Mouse (Mus musculus) midbrain, embryonic 11.5 days (tissue): ENCODE results near the gene Mrpl43. TPM values are rescaled to one million over a fixed set of nuclear protein-coding genes. Genes with fewer than 3 reads are reported as not detected.

Experiments used
- ATAC-seq: fragments of 200-750 bp; cut with Nextera tagmentation; 2 replicates; pipeline ENCODE4 v1.8.0; 2017; ENCODE audit warnings: moderate TSS enrichment, moderate library complexity; ENCODE audit not compliant: low FRiP score
- DNase-seq: peaks from one replicate; pipeline ENCODE4 v3.0.0; 2015; ENCODE audit warnings: low spot score; ENCODE audit errors: missing footprints
- H3K27ac ChIP-seq: fragments of 300-500 bp; sonication (generic); 2 replicates; pipeline ENCODE4 v1.5.1; 2014; ENCODE audit warnings: low read depth, low read length
- H3K27me3 ChIP-seq: fragments of 300-500 bp; sonication (generic); 2 replicates; pipeline ENCODE4 v1.6.1; 2014; ENCODE audit warnings: mild to moderate bottlenecking, low read length, moderate library complexity, mixed read lengths; ENCODE audit not compliant: control insufficient read depth, insufficient read depth
- H3K36me3 ChIP-seq: fragments of 300-500 bp; sonication (generic); 2 replicates; pipeline ENCODE4 v1.6.1; 2014; ENCODE audit warnings: mild to moderate bottlenecking, low read length, moderate library complexity, mixed read lengths; ENCODE audit not compliant: control insufficient read depth, insufficient read depth
- H3K4me1 ChIP-seq: fragments of 300-500 bp; sonication (generic); 2 replicates; pipeline ENCODE4 v1.6.1; 2014; ENCODE audit warnings: low read length; ENCODE audit not compliant: control insufficient read depth, insufficient read depth
- H3K4me2 ChIP-seq: fragments of 300-500 bp; sonication (generic); 2 replicates; pipeline ENCODE4 v1.6.1; 2014; ENCODE audit warnings: mild to moderate bottlenecking, moderate library complexity
- H3K4me3 ChIP-seq: fragments of 300-500 bp; sonication (generic); 2 replicates; pipeline ENCODE4 v1.5.1; 2014; ENCODE audit warnings: low read depth, low read length
- H3K9ac ChIP-seq: fragments of 300-500 bp; sonication (generic); 2 replicates; pipeline ENCODE4 v1.6.1; 2014; ENCODE audit warnings: low read length
- H3K9me3 ChIP-seq: fragments of 300-500 bp; sonication (generic); 2 replicates; pipeline ENCODE4 v1.6.1; 2016; ENCODE audit warnings: low read length; ENCODE audit not compliant: control insufficient read depth
- WGBS: fragments of 180-500 bp; shearing (Covaris S2); extraction: QIAGEN DNeasy Blood & Tissue Kit; methylation state at CpG from one replicate; pipeline ENCODE4 v1.1.7; 2014; 5-methylcytosine and 5-hydroxymethylcytosine counted together
- polyA plus RNA-seq: library from polyadenylated mRNA; unstranded; fragments of >200 nt; fragmentation: Nextera tagmentation; extraction: Ambion mirVana; gene quantifications from 2 replicates; pipeline ENCODE4 v1.2.1, GENCODE M21; 2014

The Mrpl43 gene
- polyA plus RNA-seq, 1 experiment from 2014 or later: 67.3 TPM

DNA sequence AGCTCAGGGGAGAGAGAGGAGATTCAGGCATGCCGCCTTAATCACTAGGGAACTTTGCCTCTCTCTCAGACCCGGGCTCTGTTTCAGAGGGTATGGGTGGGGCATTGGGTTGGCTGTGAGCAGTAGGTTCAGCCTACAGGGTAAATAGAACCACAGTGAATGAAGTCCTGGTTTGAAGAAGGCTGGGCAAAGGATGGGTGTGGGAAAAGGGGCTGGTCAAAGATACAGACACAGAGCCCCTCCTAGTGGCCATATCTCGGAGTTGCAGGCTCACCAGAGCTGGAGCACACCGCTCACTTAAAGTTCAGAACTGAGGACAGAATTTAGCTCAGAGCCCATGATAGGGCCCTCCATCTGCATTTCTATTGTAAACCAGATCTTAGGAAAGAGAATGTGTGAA lies 25.5 kb upstream of the Mrpl43 start:
- WGBS: 11% methylated on average over 4 of the region's 4 CpGs
- Histone ChIP-seq H3K9ac (no peak overlapping the region), H3K4me3 (no peak overlapping the region), H3K27me3 (no peaks in the 10 kb centered on the region), H3K36me3 (peaks cover 3% of the 10 kb centered on the region; the same call in 1 of the 2 replicates), H3K4me1 (0 out of 2 replicates have a peak, but pooled peaks cover 2% of the 10 kb centered on the region), H3K27ac (no peak overlapping the region), H3K4me2 (no peak overlapping the region), H3K9me3 (no peaks in the 10 kb centered on the region)
- DNase-seq: peak; percentile 97
- peak; percentile 54 for ATAC-seq

DNA sequence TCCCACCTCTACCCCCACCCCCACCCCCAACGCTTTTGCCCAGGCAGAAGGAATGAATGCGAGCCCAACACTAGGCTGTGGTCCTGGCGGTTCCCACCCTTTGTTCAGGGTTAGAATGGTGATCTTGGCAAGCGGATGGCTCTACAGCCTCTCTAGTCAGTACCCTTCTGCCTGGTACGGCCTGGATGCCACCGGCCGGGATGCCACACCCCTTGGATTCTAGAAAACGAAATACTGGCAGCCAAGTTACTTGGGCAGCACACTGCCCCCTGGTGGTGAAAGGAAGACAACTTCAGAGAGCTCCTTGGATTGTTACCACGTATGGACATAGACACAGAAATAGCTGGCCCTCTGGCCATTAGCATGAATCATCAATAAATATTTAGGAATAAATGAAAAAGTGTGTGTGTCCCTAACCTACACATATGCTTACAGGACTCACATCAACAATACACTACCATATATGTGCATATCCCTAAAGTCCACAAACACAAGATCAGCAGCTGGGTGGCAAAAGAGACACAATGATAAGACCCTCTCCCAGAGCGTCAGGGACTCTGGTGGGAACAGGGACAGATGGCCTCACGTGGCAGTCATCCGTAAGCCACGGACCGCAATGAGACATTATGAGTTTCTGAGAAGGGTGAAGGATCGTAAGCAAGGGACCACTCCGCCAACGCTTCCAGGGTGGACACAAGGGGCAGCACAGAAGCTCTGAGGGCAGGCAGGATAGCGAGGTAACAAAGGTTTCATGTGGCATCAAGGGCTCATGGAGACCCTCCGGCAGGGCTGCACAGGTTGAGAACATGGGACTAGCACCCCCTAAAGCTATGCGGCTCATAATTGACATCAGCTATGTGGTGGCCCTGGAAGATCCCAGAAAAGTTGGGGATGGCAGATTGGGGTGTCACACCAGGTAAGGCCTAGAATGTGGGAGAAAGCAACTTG lies 24.8 kb upstream of the Mrpl43 start:
- Histone ChIP-seq H3K27me3 (no peaks in the 10 kb centered on the region), H3K4me2 (no peak overlapping the region; the same call in 1 of the 2 replicates), H3K4me1 (0 out of 2 replicates have a peak, but pooled peaks cover 2% of the 10 kb centered on the region), H3K9me3 (no peaks in the 10 kb centered on the region), H3K27ac (no peak overlapping the region), H3K4me3 (no peak overlapping the region), H3K36me3 (peaks cover 11% of the 10 kb centered on the region), H3K9ac (no peak overlapping the region)
- DNase-seq (peak; percentile 93), ATAC-seq (0 out of 2 replicates have a peak, but pooled peaks have one; percentile 11)
- WGBS: 43% methylated on average over 20 of the region's 20 CpGs

DNA sequence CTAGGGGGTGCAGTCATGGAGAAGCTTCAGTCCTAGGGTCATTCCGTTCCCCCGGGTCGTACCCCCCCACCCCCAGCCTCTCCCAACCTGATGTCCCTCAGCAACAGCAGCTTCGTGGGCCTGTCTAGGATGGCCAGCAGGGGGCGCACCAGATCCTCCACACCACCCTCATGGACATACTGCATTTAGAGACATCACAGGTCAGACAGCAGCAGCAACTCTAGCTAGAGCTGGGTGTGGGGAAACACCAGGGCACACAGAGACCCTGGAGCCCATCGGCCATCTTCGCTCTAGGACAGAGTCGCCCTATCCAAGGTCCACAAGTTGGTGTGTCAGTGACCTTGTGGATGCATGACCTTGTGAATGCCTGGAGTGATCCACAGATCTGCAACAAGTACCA lies 23.9 kb upstream of the Mrpl43 start:
- H3K4me3 ChIP-seq: no peak overlapping the region
- peaks cover 18% of the 10 kb centered on the region for H3K36me3 ChIP-seq
- H3K4me2 ChIP-seq: no peak overlapping the region
- H3K27me3 ChIP-seq: no peaks in the 10 kb centered on the region
- 35% methylated on average over 8 of the region's 8 CpGs for WGBS
- ATAC-seq (peak; percentile 38; the same call in 1 of the 2 replicates), DNase-seq (peak; percentile 96)
- no peak overlapping the region for H3K9ac ChIP-seq
- H3K27ac ChIP-seq: no peak overlapping the region
- H3K9me3 ChIP-seq: no peaks in the 10 kb centered on the region
- 0 out of 2 replicates have a peak, but pooled peaks cover 2% of the 10 kb centered on the region for H3K4me1 ChIP-seq

DNA sequence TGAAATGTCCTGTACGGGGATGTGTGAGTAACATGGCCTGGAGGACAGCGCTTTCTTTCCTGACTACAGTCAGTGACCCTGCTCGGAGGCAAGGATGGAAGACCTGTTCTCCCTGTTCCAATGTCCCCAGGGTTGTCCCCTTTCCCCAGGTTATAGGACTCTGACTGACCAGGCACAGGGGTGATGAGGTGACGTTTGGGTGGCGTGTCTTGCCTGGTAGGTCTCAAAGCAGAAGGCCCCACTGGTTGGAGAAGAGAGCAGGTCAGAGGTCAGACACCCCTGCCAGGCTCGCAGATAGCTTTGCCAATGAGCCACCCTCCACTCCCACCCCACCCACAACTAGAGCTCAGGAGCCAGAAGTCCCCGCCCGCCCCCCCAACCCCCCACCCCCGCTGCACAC lies 23.3 kb upstream of the Mrpl43 start:
- H3K4me2 ChIP-seq: no peak overlapping the region
- ATAC-seq (no peak), DNase-seq (no peak)
- H3K4me3 ChIP-seq: no peak overlapping the region
- WGBS: 50% methylated on average over 8 of the region's 9 CpGs
- no peak overlapping the region for H3K27ac ChIP-seq
- no peaks in the 10 kb centered on the region for H3K9me3 ChIP-seq
- H3K36me3 ChIP-seq: peaks cover 22% of the 10 kb centered on the region
- H3K4me1 ChIP-seq: 0 out of 2 replicates have a peak, but pooled peaks cover 2% of the 10 kb centered on the region
- H3K27me3 ChIP-seq: no peaks in the 10 kb centered on the region
- no peak overlapping the region for H3K9ac ChIP-seq

DNA sequence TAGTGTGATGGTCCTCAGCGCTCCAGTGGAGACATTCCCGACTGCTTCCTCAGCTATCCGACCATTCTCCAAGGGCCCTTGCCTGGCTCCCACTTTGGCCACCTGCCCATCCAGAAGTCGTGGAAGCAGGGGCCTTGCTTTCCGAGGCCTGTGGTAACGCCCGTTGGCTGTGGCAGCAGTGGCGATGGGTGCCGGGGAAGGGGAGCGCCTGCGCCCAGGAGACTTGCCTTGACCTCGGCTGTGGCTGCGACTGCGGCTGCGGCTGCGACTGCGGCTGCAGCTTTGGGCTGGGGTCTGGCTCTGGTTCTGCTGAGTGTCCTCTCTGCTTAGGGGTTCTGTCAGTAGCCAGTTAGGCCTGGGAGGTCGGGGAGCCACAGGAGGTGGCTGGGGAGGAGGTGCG lies 22.5 kb upstream of the Mrpl43 start:
- peaks cover 27% of the 10 kb centered on the region for H3K36me3 ChIP-seq
- DNase-seq (no peak), ATAC-seq (no peak)
- H3K4me3 ChIP-seq: no peak overlapping the region
- 60% methylated on average over 19 of the region's 19 CpGs for WGBS
- H3K4me2 ChIP-seq: no peak overlapping the region
- no peak overlapping the region for H3K9ac ChIP-seq
- 0 out of 2 replicates have a peak, but pooled peaks cover 2% of the 10 kb centered on the region for H3K4me1 ChIP-seq
- no peak overlapping the region for H3K27ac ChIP-seq
- no peaks in the 10 kb centered on the region for H3K9me3 ChIP-seq
- no peaks in the 10 kb centered on the region for H3K27me3 ChIP-seq

DNA sequence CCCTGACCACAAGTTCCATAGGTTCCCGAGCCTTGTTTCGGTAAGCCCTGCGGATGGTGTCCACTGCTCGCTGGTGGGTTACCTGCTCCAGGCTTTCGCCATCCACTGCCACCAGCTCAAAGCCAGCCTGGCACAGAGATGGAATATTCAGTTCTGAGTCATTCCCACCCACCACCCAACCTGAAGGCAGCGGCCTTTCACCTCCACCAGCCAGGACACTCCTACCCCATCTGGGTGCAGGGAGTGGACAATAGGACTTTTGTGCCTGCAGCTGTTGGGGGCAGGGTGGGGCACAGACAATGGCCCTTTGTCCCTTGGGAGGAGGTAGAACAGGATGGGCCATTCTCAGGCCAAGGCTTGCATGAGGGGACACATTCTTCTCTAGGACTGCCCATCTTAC lies 21.6 kb upstream of the Mrpl43 start:
- WGBS: 84% methylated on average over 6 of the region's 6 CpGs
- DNase-seq (no peak), ATAC-seq (no peak)
- no peak overlapping the region for H3K27ac ChIP-seq
- 0 out of 2 replicates have a peak, but pooled peaks cover 2% of the 10 kb centered on the region for H3K4me1 ChIP-seq
- H3K4me2 ChIP-seq: no peak overlapping the region
- no peaks in the 10 kb centered on the region for H3K9me3 ChIP-seq
- H3K27me3 ChIP-seq: no peaks in the 10 kb centered on the region
- peaks cover 30% of the 10 kb centered on the region for H3K36me3 ChIP-seq
- no peak overlapping the region for H3K4me3 ChIP-seq
- H3K9ac ChIP-seq: no peak overlapping the region

DNA sequence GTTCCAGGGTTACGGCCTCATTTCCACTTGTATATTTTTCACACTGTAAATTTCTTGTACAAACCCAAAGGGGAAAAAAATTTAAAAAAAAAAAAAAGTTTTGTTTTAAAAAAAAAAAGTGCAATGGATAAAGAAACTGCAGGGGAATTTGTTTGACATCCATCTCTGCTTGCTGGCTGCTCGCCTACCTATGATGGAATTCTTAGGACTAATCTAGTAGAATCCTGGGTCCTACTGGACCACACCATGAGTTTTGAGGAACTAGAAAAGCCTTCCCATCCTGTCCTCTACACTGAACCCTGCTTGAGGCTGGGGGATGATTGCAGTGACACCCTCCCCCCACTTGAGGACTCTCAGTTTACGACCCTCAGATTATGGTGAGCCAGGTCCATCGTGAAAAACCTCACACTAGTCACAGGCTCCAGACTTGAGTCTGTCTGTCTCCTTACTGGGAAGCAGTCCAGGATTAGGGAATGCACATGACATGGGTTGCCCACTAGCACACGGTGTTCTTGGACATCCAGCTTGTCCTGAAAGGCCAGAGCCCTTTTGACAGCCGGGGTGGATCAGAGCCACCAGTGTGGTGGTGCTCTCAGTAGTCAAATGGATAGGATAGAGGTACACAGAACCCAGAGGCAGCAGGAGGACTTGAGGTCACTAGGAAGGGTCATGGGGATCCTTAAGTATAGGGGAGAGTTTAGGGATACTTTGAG lies 20.9 kb upstream of the Mrpl43 start:
- ATAC-seq (no peak), DNase-seq (no peak)
- H3K4me2 ChIP-seq: no peak overlapping the region
- peaks cover 34% of the 10 kb centered on the region for H3K36me3 ChIP-seq
- no peak overlapping the region for H3K4me3 ChIP-seq
- no peaks in the 10 kb centered on the region for H3K9me3 ChIP-seq
- 90% methylated on average over 6 of the region's 6 CpGs for WGBS
- H3K27ac ChIP-seq: no peak overlapping the region
- H3K9ac ChIP-seq: no peak overlapping the region
- 0 out of 2 replicates have a peak, but pooled peaks cover 2% of the 10 kb centered on the region for H3K4me1 ChIP-seq
- no peaks in the 10 kb centered on the region for H3K27me3 ChIP-seq

DNA sequence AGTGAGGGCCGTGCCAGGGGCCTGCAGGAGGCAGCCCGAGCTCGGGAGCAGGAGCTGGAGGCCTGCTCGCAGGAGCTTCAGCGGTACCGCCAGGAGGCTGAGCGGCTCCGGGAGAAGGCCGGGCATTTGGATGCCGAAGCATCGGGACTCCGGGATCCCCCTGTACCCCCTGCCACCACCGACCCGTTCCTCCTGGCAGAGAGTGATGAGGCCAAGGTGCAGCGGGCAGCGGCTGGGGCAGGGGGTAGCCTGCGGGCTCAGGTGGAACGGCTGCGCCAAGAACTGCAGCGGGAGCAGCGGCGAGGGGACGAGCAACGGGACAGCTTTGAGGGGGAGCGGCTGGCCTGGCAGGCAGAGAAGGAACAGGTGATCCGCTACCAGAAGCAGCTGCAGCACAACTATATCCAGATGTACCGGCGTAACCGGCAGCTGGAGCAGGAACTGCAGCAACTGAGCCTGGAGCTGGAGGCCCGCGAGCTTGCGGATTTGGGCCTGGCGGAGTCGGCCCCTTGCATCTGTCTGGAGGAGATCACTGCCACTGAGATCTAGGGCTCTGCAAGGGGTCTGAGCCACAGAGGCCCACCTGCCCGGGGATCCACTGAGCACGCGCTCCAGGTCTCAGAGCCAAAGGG lies 19.8 kb upstream of the Mrpl43 start:
- Histone ChIP-seq H3K4me1 (peaks cover 8% of the 10 kb centered on the region), H3K9me3 (no peaks in the 10 kb centered on the region), H3K4me3 (no peak overlapping the region), H3K4me2 (no peak overlapping the region), H3K27me3 (no peaks in the 10 kb centered on the region), H3K9ac (no peak overlapping the region), H3K27ac (no peak overlapping the region), H3K36me3 (peaks cover 34% of the 10 kb centered on the region)
- 91% methylated on average over 37 of the region's 37 CpGs for WGBS
- DNase-seq: no peak
- ATAC-seq: no peak
